Mouse (Mus musculus): ENCODE results near the gene Ror1. TPM values are rescaled to one million over a fixed set of nuclear protein-coding genes. Genes with fewer than 3 reads are reported as not detected.

Ror1 gene
- polyA plus RNA-seq, 1 experiment, result 1.1 TPM

GRCm38 (mm10) chr4:100488447-100488846 is 392.9 kb downstream of the Ror1 start:
- DNase-seq (ENCODE audit: low read depth), result no peak

Other genes starting within 250 kb of the Ror1 start
- 115 and 124 TPM in 2 replicates for gene Pgm1, start 166.4 kb upstream of the Ror1 start, polyA plus RNA-seq (2012; rRNA removed)
- gene Itgb3bp, start 166.0 kb upstream of the Ror1 start, polyA plus RNA-seq (2012; rRNA removed), result 1.0 and 1.1 TPM in 2 replicates